Mouse (Mus musculus): Measurements from ENCODE around the gene Polrmt. TPM values are rescaled to one million over a fixed set of nuclear protein-coding genes. Genes with fewer than 3 reads are reported as not detected.
A peak's percentile ranks its signal among the peaks of the same experiment; 100 is the strongest.

Gene Polrmt
- total and polyA plus RNA-seq, 2 experiments from 2014 or later, result 26.3 to 56.2 TPM

GRCm38 (mm10) chr10:79693580-79694378 is 52.6 kb downstream of the Polrmt start:
- Histone ChIP-seq H3K9me3 (replicated peaks; ENCODE audit: control insufficient read depth, low read length) (no peaks in the 10 kb centered on the region), H3K4me2 (ENCODE audit: low read depth, low read length) (no peak overlapping the region), H3K9ac (replicated peaks; ENCODE audit: low read depth, low read length) (no peak overlapping the region), H3K4me3 (ENCODE audit: low read depth, low read length) (no peak overlapping the region), H3K27me3 (ENCODE audit: control insufficient read depth, insufficient read depth, low read length) (no peaks in the 10 kb centered on the region), H3K4me1 (ENCODE audit: control insufficient read depth, insufficient read depth) (peaks cover 23% of the 10 kb centered on the region), H3K27ac (ENCODE audit: low read depth) (peak overlapping the region; percentile 86), H3K36me3 (replicated peaks; ENCODE audit: control insufficient read depth, insufficient read depth, low read length) (peaks cover 6% of the 10 kb centered on the region)
- TF ChIP-seq EP300 (IDR thresholded peaks at IDR 0.05; ENCODE audit: low read depth) (no peak), CTCF (IDR thresholded peaks at IDR 0.05; ENCODE audit: low read depth) (no peak)
- DNase-seq (ENCODE audit: low spot score) (no peak), ATAC-seq (ENCODE audit: insufficient read depth, low read depth) (no peak)
- 55% methylated on average over 12 of the region's 12 CpGs for WGBS

GRCm38 (mm10) chr10:79691986-79692548 is 54.3 kb downstream of the Polrmt start:
- Histone ChIP-seq H3K27me3 (ENCODE audit: control insufficient read depth, insufficient read depth, low read length) (no peaks in the 10 kb centered on the region), H3K9me3 (replicated peaks; ENCODE audit: control insufficient read depth, low read length) (no peaks in the 10 kb centered on the region), H3K9ac (replicated peaks; ENCODE audit: low read depth, low read length) (no peak overlapping the region), H3K36me3 (replicated peaks; ENCODE audit: control insufficient read depth, insufficient read depth, low read length) (peaks cover 23% of the 10 kb centered on the region), H3K4me3 (ENCODE audit: low read depth, low read length) (no peak overlapping the region), H3K4me1 (ENCODE audit: control insufficient read depth, insufficient read depth) (peaks cover 24% of the 10 kb centered on the region), H3K4me2 (ENCODE audit: low read depth, low read length) (no peak overlapping the region), H3K27ac (ENCODE audit: low read depth) (no peak overlapping the region)
- WGBS, result 94% methylated on average over 2 of the region's 2 CpGs
- no peak for DNase-seq (ENCODE audit: low spot score)
- TF ChIP-seq CTCF (IDR thresholded peaks at IDR 0.05; ENCODE audit: low read depth), result peak; percentile 29; the same call in 1 of the 2 replicates
- no peak for TF ChIP-seq EP300 (IDR thresholded peaks at IDR 0.05; ENCODE audit: low read depth)
- no peak for ATAC-seq (ENCODE audit: insufficient read depth, low read depth)

- peaks cover 50% of the 10 kb centered on the region for H3K36me3 ChIP-seq (replicated peaks; ENCODE audit: control insufficient read depth, insufficient read depth, low read length)
- no peak overlapping the region for H3K9ac ChIP-seq (replicated peaks; ENCODE audit: low read depth, low read length)
- H3K27ac ChIP-seq (ENCODE audit: low read depth), result no peak overlapping the region
- H3K4me2 ChIP-seq (ENCODE audit: low read depth, low read length), result no peak overlapping the region
- 91% methylated on average over 3 of the region's 3 CpGs for WGBS
- DNase-seq (ENCODE audit: low spot score), result no peak
- H3K4me1 ChIP-seq (ENCODE audit: control insufficient read depth, insufficient read depth), result peaks cover 19% of the 10 kb centered on the region
- no peaks in the 10 kb centered on the region for H3K27me3 ChIP-seq (ENCODE audit: control insufficient read depth, insufficient read depth, low read length)
- H3K9me3 ChIP-seq (replicated peaks; ENCODE audit: control insufficient read depth, low read length), result no peaks in the 10 kb centered on the region
- ATAC-seq (ENCODE audit: insufficient read depth, low read depth), result no peak
- H3K4me3 ChIP-seq (ENCODE audit: low read depth, low read length), result no peak overlapping the region
- TF ChIP-seq CTCF (IDR thresholded peaks at IDR 0.05; ENCODE audit: low read depth), result no peak
- TF ChIP-seq EP300 (IDR thresholded peaks at IDR 0.05; ENCODE audit: low read depth), result no peak
Observed at GRCm38 (mm10) chr10:79689178-79689577, 57.2 kb downstream of the Polrmt start.

GRCm38 (mm10) chr10:79688720-79689119 is 57.7 kb downstream of the Polrmt start, which contains the start of gene Gzmm:
TSS of gene Gzmm (plus strand) at chr10:79689020.
- ATAC-seq (ENCODE audit: insufficient read depth, low read depth) (no peak), DNase-seq (ENCODE audit: low spot score) (no peak)
- no peak within 1 kb of the TSS for H3K9ac ChIP-seq (replicated peaks; ENCODE audit: low read depth, low read length)
- no peak within 1 kb of the TSS for H3K4me2 ChIP-seq (ENCODE audit: low read depth, low read length)
- no peak within 1 kb of the TSS for H3K27ac ChIP-seq (ENCODE audit: low read depth)
- peaks cover 23% of the 10 kb centered on the region for H3K4me1 ChIP-seq (ENCODE audit: control insufficient read depth, insufficient read depth)
- H3K27me3 ChIP-seq (ENCODE audit: control insufficient read depth, insufficient read depth, low read length), result no peaks in the 10 kb centered on the region
- TF ChIP-seq EP300 (IDR thresholded peaks at IDR 0.05; ENCODE audit: low read depth) (no peak), CTCF (IDR thresholded peaks at IDR 0.05; ENCODE audit: low read depth) (no peak)
- 73% methylated on average over 4 of the region's 4 CpGs for WGBS
- peaks cover 50% of the 10 kb centered on the region for H3K36me3 ChIP-seq (replicated peaks; ENCODE audit: control insufficient read depth, insufficient read depth, low read length)
- H3K4me3 ChIP-seq (ENCODE audit: low read depth, low read length), result no peak within 1 kb of the TSS
- no peaks in the 10 kb centered on the region for H3K9me3 ChIP-seq (replicated peaks; ENCODE audit: control insufficient read depth, low read length)

GRCm38 (mm10) chr10:79687513-79687912 is 58.9 kb downstream of the Polrmt start:
- no peak for TF ChIP-seq CTCF (IDR thresholded peaks at IDR 0.05; ENCODE audit: low read depth)
- Histone ChIP-seq H3K4me2 (ENCODE audit: low read depth, low read length) (no peak overlapping the region), H3K9me3 (replicated peaks; ENCODE audit: control insufficient read depth, low read length) (no peaks in the 10 kb centered on the region), H3K9ac (replicated peaks; ENCODE audit: low read depth, low read length) (no peak overlapping the region), H3K36me3 (replicated peaks; ENCODE audit: control insufficient read depth, insufficient read depth, low read length) (peaks cover 50% of the 10 kb centered on the region), H3K27me3 (ENCODE audit: control insufficient read depth, insufficient read depth, low read length) (no peaks in the 10 kb centered on the region), H3K27ac (ENCODE audit: low read depth) (peak overlapping the region; percentile 91), H3K4me3 (ENCODE audit: low read depth, low read length) (no peak overlapping the region), H3K4me1 (ENCODE audit: control insufficient read depth, insufficient read depth) (peaks cover 30% of the 10 kb centered on the region)
- 94% methylated on average over 6 of the region's 6 CpGs for WGBS
- ATAC-seq (ENCODE audit: insufficient read depth, low read depth) (no peak), DNase-seq (ENCODE audit: low spot score) (no peak)
